Mouse (Mus musculus) myocyte (in vitro differentiated cells): Measurements from ENCODE around the gene Zfp638.

Experiments
- CEBPB ChIP-seq: IDR thresholded peaks from 2 replicates; pipeline ENCODE4 v1.6.1; 2011; ENCODE audit warnings: mild to moderate bottlenecking, moderate library complexity; ENCODE audit not compliant: poor library complexity, insufficient read depth, severe bottlenecking
- E2F4 ChIP-seq: IDR thresholded peaks from one replicate; pipeline ENCODE4 v1.6.1; 2011; ENCODE audit warnings: mild to moderate bottlenecking, control low read depth, moderate library complexity; ENCODE audit not compliant: insufficient read depth
- MAX ChIP-seq: IDR thresholded peaks from one replicate; pipeline ENCODE4 v1.6.1; 2011; ENCODE audit warnings: low read depth, mild to moderate bottlenecking, control low read depth
- MYOG ChIP-seq, 3 experiments: IDR thresholded peaks; one replicate each; pipeline ENCODE4 v1.6.1; 2011; ENCODE audit warnings: control low read depth in 2 of 3, low read depth in 2 of 3, mild to moderate bottlenecking in 2 of 3; ENCODE audit not compliant: insufficient read length in 2 of 3, control insufficient read depth in 1 of 3, insufficient read depth in 1 of 3
- POLR2A ChIP-seq: IDR thresholded peaks from one replicate; pipeline ENCODE4 v1.6.1; 2011; ENCODE audit warnings: low read depth, mild to moderate bottlenecking, control low read depth, moderate library complexity; ENCODE audit not compliant: insufficient read length
- REST ChIP-seq: IDR thresholded peaks from one replicate; pipeline ENCODE4 v1.6.1; 2011; ENCODE audit warnings: mild to moderate bottlenecking, control low read depth, moderate library complexity; ENCODE audit not compliant: insufficient read depth, insufficient read length
- USF1 ChIP-seq: IDR thresholded peaks from one replicate; pipeline ENCODE4 v1.6.1; 2011; ENCODE audit warnings: low read depth, mild to moderate bottlenecking, control low read depth, moderate library complexity

DNA sequence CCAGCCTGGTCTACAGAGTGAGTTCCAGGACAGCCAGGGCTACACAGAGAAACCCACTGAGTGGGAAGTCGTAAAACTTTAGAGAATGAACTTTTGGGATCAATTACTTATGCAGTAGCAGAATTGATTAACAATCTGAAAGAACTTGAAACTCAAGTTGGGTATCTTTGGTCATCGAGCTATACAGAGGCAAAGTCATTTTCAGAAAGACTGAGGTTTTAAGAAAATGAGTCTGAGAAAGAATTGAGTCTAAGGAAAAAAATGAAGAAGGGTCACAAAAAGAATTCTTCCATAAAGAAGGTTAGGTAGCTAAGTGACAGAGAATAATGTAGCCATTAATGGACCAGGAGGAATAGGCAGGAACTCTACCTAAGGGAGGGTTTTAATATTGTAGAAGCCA is 24.8 kb downstream of the Zfp638 start:
- TF ChIP-seq MYOG (IDR thresholded peaks at IDR 0.05; ENCODE audit: control insufficient read depth in 1 of 3, insufficient read depth in 1 of 3, insufficient read length in 2 of 3, low read depth in 2 of 3) (no peak), POLR2A (no peak), MAX (no peak), REST (no peak), CEBPB (no peak), E2F4 (no peak), USF1 (no peak)
